Mouse (Mus musculus) testis, postnatal 14 days (tissue): ENCODE results near the gene Lhx1.

ENCODE experiments used
- DNase-seq: peaks from one replicate; pipeline ENCODE4 v3.0.0; 2021; ENCODE audit warnings: low spot score

The Lhx1 gene

GRCm38 (mm10) chr11:84526451-84526850 is 1.1 kb upstream of the Lhx1 start:
- no peak for DNase-seq

GRCm38 (mm10) chr11:84524511-84525270 is 644 bp downstream of the Lhx1 start:
- no peak for DNase-seq

- no peak for DNase-seq
Observed at GRCm38 (mm10) chr11:84523841-84524510, 1.4 kb downstream of the Lhx1 start.

GRCm38 (mm10) chr11:84523321-84523831 is 2.0 kb downstream of the Lhx1 start:
- DNase-seq = no peak

GRCm38 (mm10) chr11:84522577-84523320 is 2.6 kb downstream of the Lhx1 start:
- peak; percentile 49 for DNase-seq

- no peak for DNase-seq
Observed at GRCm38 (mm10) chr11:84521751-84522299, 3.5 kb downstream of the Lhx1 start.

GRCm38 (mm10) chr11:84521071-84521390 is 4.3 kb downstream of the Lhx1 start:
- DNase-seq = no peak

- DNase-seq = no peak
Observed at GRCm38 (mm10) chr11:84520269-84521070, 4.9 kb downstream of the Lhx1 start.

- no peak for DNase-seq
Observed at GRCm38 (mm10) chr11:84519576-84520268, 5.6 kb downstream of the Lhx1 start.

GRCm38 (mm10) chr11:84519036-84519435 is 6.3 kb downstream of the Lhx1 start:
- no peak for DNase-seq

GRCm38 (mm10) chr11:84518261-84518660 is 7.1 kb downstream of the Lhx1 start:
- DNase-seq = no peak

GRCm38 (mm10) chr11:84517431-84517830 is 7.9 kb downstream of the Lhx1 start:
- DNase-seq = no peak

GRCm38 (mm10) chr11:84516501-84517240 is 8.7 kb downstream of the Lhx1 start:
- DNase-seq = no peak

GRCm38 (mm10) chr11:84513171-84514116 is 11.9 kb downstream of the Lhx1 start, which contains the start of gene Aatf:
TSS of gene Aatf (minus strand) at chr11:84513522.
- DNase-seq = peak; percentile 95

GRCm38 (mm10) chr11:84512031-84512430 is 13.3 kb downstream of the Lhx1 start:
- no peak for DNase-seq

- DNase-seq = no peak
Observed at GRCm38 (mm10) chr11:84504296-84504695, 21.0 kb downstream of the Lhx1 start.

GRCm38 (mm10) chr11:84497944-84498343 is 27.4 kb downstream of the Lhx1 start:
- no peak for DNase-seq

GRCm38 (mm10) chr11:84496901-84497300 is 28.4 kb downstream of the Lhx1 start:
- DNase-seq = no peak

- no peak for DNase-seq
Observed at GRCm38 (mm10) chr11:84495774-84496173, 29.6 kb downstream of the Lhx1 start.
